Mouse (Mus musculus): ENCODE measurements around the gene Edaradd.

DNA sequence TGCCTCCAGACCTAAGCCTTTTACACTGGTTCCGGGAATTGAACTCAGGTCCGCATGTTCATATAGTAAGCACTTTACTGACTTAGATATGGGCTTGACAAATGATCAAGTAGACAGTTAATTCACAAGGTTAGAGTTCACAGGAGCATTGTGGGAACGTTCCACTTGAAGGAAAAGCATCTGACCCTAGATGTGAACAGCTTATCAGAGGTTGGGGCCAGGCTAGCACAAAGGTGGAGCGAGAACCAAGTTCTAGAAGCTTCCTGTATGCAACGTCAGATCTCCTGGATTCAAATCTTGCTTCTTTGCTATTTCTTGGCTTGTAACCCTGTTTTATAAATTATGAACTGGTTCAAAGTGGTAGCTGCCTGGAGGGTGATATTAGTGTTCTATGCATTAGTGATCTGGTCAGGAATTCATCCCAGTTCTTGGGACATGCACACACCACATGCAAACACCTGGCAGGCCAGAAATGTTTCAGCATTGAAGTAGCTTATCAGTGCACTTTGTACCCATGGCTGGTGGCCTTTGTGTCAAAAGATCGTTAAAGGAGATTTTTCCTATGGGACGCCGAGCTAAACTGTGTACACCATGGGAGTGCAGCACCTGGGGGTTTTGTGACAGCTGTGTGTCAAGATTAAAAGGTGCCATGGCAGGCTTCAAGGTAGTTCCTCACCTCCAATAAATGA is 23.8 kb upstream of the Edaradd start:
- TF ChIP-seq CTCF (IDR thresholded peaks at IDR 0.05; ENCODE audit: low read depth, low read length) = no peak
- TF ChIP-seq POLR2A (IDR thresholded peaks at IDR 0.05; ENCODE audit: borderline replicate concordance, low read depth, low read length) = no peak

Data from bone marrow macrophage, adult 2 months (primary cell).